Mouse (Mus musculus) midbrain, embryonic 16.5 days (tissue): ENCODE results near the gene Lmnb2. TPM values are rescaled to one million over a fixed set of nuclear protein-coding genes. Genes with fewer than 3 reads are reported as not detected.

Experiments used
- ATAC-seq: fragments of 200-750 bp; cut with Nextera tagmentation; 2 replicates; pipeline ENCODE4 v1.8.0; 2017; ENCODE audit warnings: moderate TSS enrichment
- H3K27ac ChIP-seq: fragments of 300-500 bp; sonication (generic); 2 replicates; pipeline ENCODE4 v1.5.1; 2014; ENCODE audit warnings: mild to moderate bottlenecking, low read length, mixed read lengths
- H3K27me3 ChIP-seq: fragments of 300-500 bp; sonication (generic); 2 replicates; pipeline ENCODE4 v1.6.1; 2014; ENCODE audit warnings: low read depth, low read length, mixed read lengths; ENCODE audit not compliant: control insufficient read depth, insufficient read depth
- H3K36me3 ChIP-seq: fragments of 300-500 bp; sonication (generic); 2 replicates; pipeline ENCODE4 v1.6.1; 2014; ENCODE audit warnings: mild to moderate bottlenecking, low read length, moderate library complexity, mixed read lengths; ENCODE audit not compliant: control insufficient read depth, insufficient read depth
- H3K4me1 ChIP-seq: fragments of 300-500 bp; sonication (generic); 2 replicates; pipeline ENCODE4 v1.6.1; 2014; ENCODE audit warnings: mild to moderate bottlenecking, low read length, mixed read lengths; ENCODE audit not compliant: control insufficient read depth, insufficient read depth
- H3K4me2 ChIP-seq: fragments of 300-500 bp; sonication (generic); 2 replicates; pipeline ENCODE4 v1.6.1; 2014; ENCODE audit warnings: mild to moderate bottlenecking, low read length, mixed read lengths
- H3K4me3 ChIP-seq: fragments of 300-500 bp; sonication (generic); 2 replicates; pipeline ENCODE4 v1.5.1; 2014; ENCODE audit warnings: low read depth, mild to moderate bottlenecking, low read length, moderate library complexity, mixed read lengths
- H3K9ac ChIP-seq: fragments of 300-500 bp; sonication (generic); 2 replicates; pipeline ENCODE4 v1.6.1; 2014; ENCODE audit warnings: low read depth, low read length, mixed read lengths
- H3K9me3 ChIP-seq: fragments of 300-500 bp; sonication (generic); replicated peaks from 2 replicates; pipeline ENCODE4 v1.6.1; 2014; ENCODE audit warnings: mild to moderate bottlenecking, low read length, mixed read lengths; ENCODE audit not compliant: control insufficient read depth, poor library complexity, severe bottlenecking
- WGBS: fragments of 180-500 bp; shearing (Covaris S2); extraction: QIAGEN DNeasy Blood & Tissue Kit; methylation state at CpG from one replicate; pipeline ENCODE4 v1.1.7; 2014; 5-methylcytosine and 5-hydroxymethylcytosine counted together
- polyA plus RNA-seq: library from polyadenylated mRNA; unstranded; fragments of >200 nt; fragmentation: Nextera tagmentation; extraction: Ambion mirVana; gene quantifications from 2 replicates; pipeline ENCODE4 v1.2.1, GENCODE M21; 2015

Lmnb2 gene
- polyA plus RNA-seq, 1 experiment from 2014 or later = 40.4 TPM

- no peaks in the 10 kb centered on the region for H3K27me3 ChIP-seq
- no peaks in the 10 kb centered on the region for H3K4me1 ChIP-seq
- no peak overlapping the region for H3K27ac ChIP-seq
- no peak for ATAC-seq
- no peak overlapping the region for H3K4me2 ChIP-seq
- H3K9ac ChIP-seq = no peak overlapping the region
- H3K4me3 ChIP-seq = no peak overlapping the region
- H3K9me3 ChIP-seq = no peaks in the 10 kb centered on the region
- peaks cover 40% of the 10 kb centered on the region for H3K36me3 ChIP-seq
- WGBS = 95% methylated on average over 22 of the region's 22 CpGs
These were observed 8.5 kb downstream of the Lmnb2 start for GRCm38 (mm10) chr10:80909375-80910162.

- Histone ChIP-seq H3K27ac (no peak overlapping the region), H3K9me3 (no peaks in the 10 kb centered on the region), H3K4me3 (no peak overlapping the region), H3K4me1 (peaks cover 2% of the 10 kb centered on the region), H3K4me2 (no peak overlapping the region), H3K36me3 (peaks cover 50% of the 10 kb centered on the region), H3K9ac (no peak overlapping the region), H3K27me3 (no peaks in the 10 kb centered on the region)
- WGBS = 96% methylated on average over 11 of the region's 11 CpGs
- no peak for ATAC-seq
These were observed 13.3 kb downstream of the Lmnb2 start for GRCm38 (mm10) chr10:80904709-80905108.

- no peak for ATAC-seq
- Histone ChIP-seq H3K4me1 (peaks cover 7% of the 10 kb centered on the region), H3K27ac (no peak overlapping the region), H3K4me2 (no peak overlapping the region), H3K27me3 (no peaks in the 10 kb centered on the region), H3K9ac (no peak overlapping the region), H3K36me3 (peaks cover 45% of the 10 kb centered on the region), H3K4me3 (no peak overlapping the region), H3K9me3 (no peaks in the 10 kb centered on the region)
- 86% methylated on average over 28 of the region's 28 CpGs for WGBS
These were observed 13.9 kb downstream of the Lmnb2 start for GRCm38 (mm10) chr10:80904004-80904693.

GRCm38 (mm10) chr10:80903282-80903681 lies 14.8 kb downstream of the Lmnb2 start:
- Histone ChIP-seq H3K4me1 (peaks cover 10% of the 10 kb centered on the region), H3K36me3 (peaks cover 42% of the 10 kb centered on the region), H3K9me3 (no peaks in the 10 kb centered on the region), H3K4me2 (no peak overlapping the region), H3K4me3 (no peak overlapping the region), H3K9ac (no peak overlapping the region), H3K27me3 (no peaks in the 10 kb centered on the region), H3K27ac (no peak overlapping the region)
- WGBS = 95% methylated on average over 10 of the region's 10 CpGs
- no peak for ATAC-seq

- Histone ChIP-seq H3K9me3 (no peaks in the 10 kb centered on the region), H3K9ac (no peak overlapping the region), H3K27me3 (no peaks in the 10 kb centered on the region), H3K4me1 (peaks cover 10% of the 10 kb centered on the region), H3K36me3 (peaks cover 43% of the 10 kb centered on the region), H3K4me2 (no peak overlapping the region), H3K4me3 (no peak overlapping the region), H3K27ac (no peak overlapping the region)
- no peak for ATAC-seq
- WGBS = 93% methylated on average over 9 of the region's 9 CpGs
These were observed 15.6 kb downstream of the Lmnb2 start for GRCm38 (mm10) chr10:80902273-80902940.

GRCm38 (mm10) chr10:80901409-80902272 lies 16.4 kb downstream of the Lmnb2 start:
- peaks cover 39% of the 10 kb centered on the region for H3K36me3 ChIP-seq
- H3K4me2 ChIP-seq = peak overlapping the region; percentile 32
- no peaks in the 10 kb centered on the region for H3K9me3 ChIP-seq
- no peaks in the 10 kb centered on the region for H3K27me3 ChIP-seq
- peak overlapping the region; percentile 58 for H3K27ac ChIP-seq
- 88% methylated on average over 19 of the region's 19 CpGs for WGBS
- peaks cover 10% of the 10 kb centered on the region for H3K4me1 ChIP-seq
- no peak overlapping the region for H3K4me3 ChIP-seq
- no peak overlapping the region for H3K9ac ChIP-seq
- no peak for ATAC-seq

- H3K27ac ChIP-seq = peak within 1 kb of the TSS; percentile 92
- H3K27me3 ChIP-seq = no peaks in the 10 kb centered on the region
- peaks cover 33% of the 10 kb centered on the region for H3K36me3 ChIP-seq
- peak within 1 kb of the TSS; percentile 77 for H3K9ac ChIP-seq
- H3K4me1 ChIP-seq = peaks cover 10% of the 10 kb centered on the region
- under 1% methylated on average over 72 of the region's 72 CpGs for WGBS
- peak within 1 kb of the TSS; percentile 96 for H3K4me2 ChIP-seq
- H3K4me3 ChIP-seq = peak within 1 kb of the TSS; percentile 81
- peak; percentile 95 for ATAC-seq
- H3K9me3 ChIP-seq = no peaks in the 10 kb centered on the region
These were observed 17.5 kb downstream of the Lmnb2 start, which contains the start of gene Timm13 for GRCm38 (mm10) chr10:80900318-80901247. Timm13 (minus strand) TSS chr10:80900969.
